Mouse (Mus musculus) bone marrow, adult 2 months (tissue): Measurements from ENCODE around the gene Engase.

Source experiments
- CTCF ChIP-seq: fragments of 200-500 bp; IDR thresholded peaks from 2 replicates; pipeline ENCODE4 v1.5.1; 2011; ENCODE audit warnings: low read length, control low read depth; ENCODE audit not compliant: control insufficient read depth, insufficient read depth
- POLR2A ChIP-seq: fragments of 200-500 bp; IDR thresholded peaks from 2 replicates; pipeline ENCODE4 v1.6.1; 2011; ENCODE audit warnings: low read depth, mild to moderate bottlenecking, control low read depth, low read length, borderline replicate concordance; ENCODE audit not compliant: control insufficient read depth

DNA sequence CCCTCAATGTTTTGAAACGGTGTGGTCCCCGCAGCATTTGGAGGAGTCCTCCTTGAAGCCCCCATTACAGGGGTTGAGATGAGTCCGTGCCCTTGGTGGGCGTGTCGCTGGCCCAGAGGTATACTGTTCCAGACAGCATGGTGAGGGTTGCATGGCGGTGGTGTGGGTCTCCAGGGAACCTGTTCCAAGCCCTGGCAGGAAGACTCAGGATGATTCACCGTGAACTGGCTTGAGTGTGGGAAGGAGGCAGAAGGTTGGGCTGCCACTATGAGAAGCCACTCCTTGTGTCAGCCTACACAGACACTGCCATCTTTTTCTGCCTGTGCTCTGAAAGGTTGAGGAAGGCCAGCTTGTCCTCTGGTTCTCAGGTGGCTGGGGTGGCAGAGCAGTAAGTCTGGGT, 41.3 kb downstream of the Engase start:
- TF ChIP-seq CTCF (no peak), POLR2A (no peak)
